Mouse (Mus musculus) kidney, adult 2 months (tissue): ENCODE data around the gene Phykpl.

ENCODE experiments used
- CTCF ChIP-seq: fragments of 200-500 bp; conservative IDR thresholded peaks from 2 replicates; pipeline ENCODE4 v1.5.1; 2011; ENCODE audit warnings: low read depth, mild to moderate bottlenecking, control low read depth, low read length, moderate library complexity, mixed read lengths; ENCODE audit not compliant: insufficient read depth, insufficient read length
- POLR2A ChIP-seq: fragments of 200-500 bp; IDR thresholded peaks from one replicate; pipeline ENCODE4 v1.6.1; 2011; ENCODE audit warnings: low read depth, low read length, control low read depth

- TF ChIP-seq CTCF = no peak
- TF ChIP-seq POLR2A = no peak
These were observed 53.9 kb downstream of the Phykpl start for GRCm38 (mm10) chr11:51638497-51638896.
